Mouse (Mus musculus): Measurements from ENCODE around the gene Ndufb5.
"Not testable (repeated sequence)": the region's sequence is repeated elsewhere in the genome, so short reads cannot be mapped to it uniquely, and the experiment has no call there.

Gene Ndufb5

GRCm38 (mm10) chr3:32736244-32737171 is at the start of gene Ndufb5:
TSS of gene Ndufb5 (plus strand) at chr3:32736990.
- DNase-seq: peak; percentile 100

DNA sequence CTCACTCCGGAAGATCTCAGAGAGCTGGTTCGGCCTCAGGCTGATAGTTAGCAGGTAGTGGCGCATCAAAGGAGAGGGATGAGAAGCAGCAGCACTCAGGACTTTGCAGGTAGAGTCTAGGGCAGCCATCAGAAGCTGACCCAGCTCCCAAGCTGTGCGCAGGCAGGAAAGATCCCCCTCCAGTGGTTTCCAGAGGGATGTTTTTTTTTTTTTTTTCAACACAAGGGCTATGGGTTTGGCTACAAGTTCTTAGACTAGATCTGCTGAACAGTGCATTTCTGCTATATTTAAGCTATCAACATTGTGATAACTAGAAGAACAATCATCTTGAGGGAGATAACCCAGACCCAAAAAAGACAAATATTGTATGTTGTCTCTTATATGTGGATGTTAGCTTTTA is 49.6 kb upstream of the Ndufb5 start:
- DNase-seq: no peak

DNA sequence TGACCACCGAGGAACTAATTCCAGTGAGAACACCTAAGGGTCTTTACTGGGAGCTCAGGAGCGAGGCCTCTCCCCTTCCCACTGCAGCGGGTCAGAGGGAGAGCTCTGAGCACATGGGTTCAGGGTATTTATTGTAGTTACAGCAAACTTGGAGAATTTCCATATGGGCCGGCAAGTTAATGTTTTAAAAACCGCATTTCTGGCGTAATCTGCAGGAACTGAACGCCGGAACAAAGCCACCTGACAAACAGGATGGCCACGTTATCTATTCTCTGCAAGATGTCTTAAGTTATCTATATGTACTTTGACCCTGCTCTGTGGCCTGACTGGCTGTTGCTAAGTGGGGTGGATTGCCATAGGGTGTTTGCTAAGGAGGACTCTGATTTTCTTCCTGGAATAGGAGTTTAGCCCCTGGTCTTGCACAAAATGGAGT is 47.2 kb upstream of the Ndufb5 start:
- DNase-seq: no peak

DNA sequence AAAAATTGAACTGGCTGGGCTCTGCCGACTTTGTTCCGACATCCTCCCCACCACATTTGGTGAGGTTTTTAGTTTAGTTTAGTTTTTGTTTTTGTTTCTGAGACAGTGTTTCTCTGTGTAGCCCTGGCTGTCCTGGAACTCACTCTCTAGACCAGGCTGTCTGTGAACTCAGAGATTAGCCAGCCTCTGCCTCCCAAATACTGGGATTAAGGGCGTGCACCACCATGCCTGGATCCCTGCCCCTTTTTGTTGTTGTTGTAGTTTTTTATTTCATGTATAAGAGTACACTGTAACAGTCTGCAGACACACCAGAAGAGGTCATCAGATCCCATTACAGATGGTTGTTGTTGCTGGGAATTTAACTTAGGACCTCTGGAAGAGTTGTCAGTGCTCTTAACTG is 46.8 kb upstream of the Ndufb5 start:
- DNase-seq: no peak

GRCm38 (mm10) chr3:32690901-32691300 is 45.9 kb upstream of the Ndufb5 start:
- no peak for DNase-seq

- no peak for DNase-seq
These were observed 44.9 kb upstream of the Ndufb5 start for GRCm38 (mm10) chr3:32691841-32692240.

- peak; percentile 17 for DNase-seq
These were observed 42.6 kb upstream of the Ndufb5 start for GRCm38 (mm10) chr3:32694211-32694610.

- no peak for DNase-seq
These were observed 41.8 kb upstream of the Ndufb5 start for GRCm38 (mm10) chr3:32694737-32695582.

- DNase-seq: no peak
These were observed 41.2 kb upstream of the Ndufb5 start for GRCm38 (mm10) chr3:32695583-32695980.

DNA sequence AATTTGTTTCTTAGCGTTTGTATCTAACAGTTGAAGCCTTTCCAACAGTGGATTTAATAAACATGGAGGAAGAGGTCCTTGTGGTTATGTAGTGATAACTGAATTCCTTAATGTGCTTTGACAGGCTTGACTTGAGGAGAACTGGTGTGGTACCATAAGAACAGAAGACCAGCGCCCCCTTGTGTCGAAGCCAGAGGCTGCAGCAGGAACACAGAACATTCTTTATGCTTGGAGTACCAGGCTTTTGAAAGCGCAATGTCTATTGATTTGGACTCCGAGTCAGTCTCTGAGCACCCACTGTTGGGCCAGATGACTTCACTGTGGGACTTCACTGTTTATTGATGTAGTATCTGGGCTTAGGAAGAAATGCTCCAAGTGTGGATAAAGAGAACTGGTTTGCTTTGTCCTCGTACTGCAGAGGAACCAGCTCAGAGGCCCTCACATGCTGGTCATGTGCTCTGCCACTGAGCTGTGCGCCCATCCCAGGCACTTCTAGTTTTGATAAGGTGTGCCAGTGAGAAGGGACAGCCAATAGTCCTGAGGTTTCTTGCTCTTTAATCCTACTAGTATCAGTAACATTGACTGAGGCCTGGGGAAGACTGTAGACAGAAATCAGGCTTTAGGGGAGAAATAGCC is 38.4 kb upstream of the Ndufb5 start:
- peak; percentile 95 for DNase-seq

GRCm38 (mm10) chr3:32704021-32704420 is 32.8 kb upstream of the Ndufb5 start:
- not testable (repeated sequence) for DNase-seq

DNA sequence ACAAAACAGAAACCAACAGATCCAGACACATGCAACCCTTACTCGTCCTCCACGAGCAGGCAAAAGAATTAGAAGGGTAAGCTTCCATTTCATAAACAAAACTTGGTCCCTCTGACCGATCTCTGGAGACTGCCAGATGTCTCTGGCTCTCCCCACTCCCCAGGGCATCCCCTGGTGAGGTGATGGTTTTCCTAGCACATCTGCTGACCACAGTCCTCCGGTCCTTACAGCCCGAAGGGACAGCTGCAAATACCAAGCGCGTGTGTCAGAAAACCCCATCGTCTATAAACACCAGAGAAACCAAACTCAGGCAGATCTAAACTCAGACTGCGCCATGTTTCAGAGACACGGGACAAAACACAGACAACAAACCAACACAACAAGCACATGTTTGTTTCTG is 32.2 kb upstream of the Ndufb5 start:
- not testable (repeated sequence) for DNase-seq

GRCm38 (mm10) chr3:32705647-32706348 is 31.0 kb upstream of the Ndufb5 start, which contains the start of gene Actl6a:
TSS of gene Actl6a (plus strand) at chr3:32706298.
- not testable (repeated sequence) for DNase-seq

- no peak for DNase-seq
These were observed 28.8 kb upstream of the Ndufb5 start for GRCm38 (mm10) chr3:32708052-32708367.

GRCm38 (mm10) chr3:32708368-32709231 is 28.2 kb upstream of the Ndufb5 start:
- peak; percentile 98 for DNase-seq

DNA sequence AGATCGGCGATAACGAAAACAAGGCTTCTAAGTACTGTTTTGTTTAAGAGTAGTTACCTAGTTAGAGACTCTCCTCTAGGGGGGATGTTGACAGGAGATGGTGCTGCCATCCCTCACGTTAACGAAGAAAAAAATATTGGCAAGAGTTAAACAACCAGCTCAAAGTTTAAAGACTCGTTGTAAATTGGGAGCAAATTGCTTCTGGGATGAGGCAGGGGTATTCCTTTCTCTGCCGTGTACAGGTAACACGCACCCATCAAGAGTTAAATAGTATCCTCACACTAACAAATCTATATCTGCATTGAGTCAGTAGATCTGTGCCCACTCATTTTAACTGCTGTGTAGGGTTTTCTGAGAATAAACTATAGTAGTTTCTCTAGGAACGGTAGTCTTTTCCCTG is 27.4 kb upstream of the Ndufb5 start:
- DNase-seq: no peak

- DNase-seq: peak; percentile 66
These were observed 23.1 kb upstream of the Ndufb5 start for GRCm38 (mm10) chr3:32713711-32714110.

DNA sequence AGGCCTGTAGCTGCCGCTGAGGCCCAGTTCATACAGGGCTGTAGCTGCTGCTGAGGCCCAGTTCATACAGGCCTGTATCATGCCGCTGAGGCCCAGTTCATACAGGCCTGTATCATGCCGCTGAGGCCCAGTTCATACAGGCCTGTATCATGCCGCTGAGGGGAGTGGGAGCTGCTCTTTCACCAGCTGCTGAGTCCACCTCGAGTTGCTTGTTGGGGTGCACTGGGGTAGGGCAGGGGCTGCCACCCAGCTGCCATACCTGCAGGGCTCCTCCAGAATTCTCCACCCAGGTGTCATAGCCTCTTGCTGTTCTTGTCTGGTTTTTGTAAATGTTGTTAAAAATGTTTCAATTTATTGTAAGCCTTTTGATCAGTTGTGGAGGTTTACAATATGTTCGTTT is 19.4 kb upstream of the Ndufb5 start:
- not testable (repeated sequence) for DNase-seq

DNA sequence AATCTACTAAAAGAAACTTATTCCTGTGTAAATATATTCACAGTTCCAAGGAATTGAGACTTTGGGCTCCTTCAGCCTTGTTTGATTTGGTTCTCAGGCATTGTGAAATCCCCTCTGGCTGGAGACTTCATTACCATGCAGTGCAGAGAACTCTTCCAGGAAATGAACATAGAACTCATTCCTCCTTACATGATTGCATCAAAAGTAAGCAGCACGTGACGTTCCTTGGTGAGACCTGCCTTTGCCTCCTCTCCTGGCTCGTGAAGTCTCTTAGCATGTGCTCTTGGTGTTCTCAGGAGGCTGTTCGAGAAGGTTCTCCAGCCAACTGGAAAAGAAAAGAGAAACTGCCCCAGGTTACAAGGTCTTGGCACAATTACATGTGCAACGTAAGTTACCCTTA is 18.5 kb upstream of the Ndufb5 start:
- DNase-seq: no peak

GRCm38 (mm10) chr3:32724191-32724590 is 12.6 kb upstream of the Ndufb5 start:
- DNase-seq: no peak

DNA sequence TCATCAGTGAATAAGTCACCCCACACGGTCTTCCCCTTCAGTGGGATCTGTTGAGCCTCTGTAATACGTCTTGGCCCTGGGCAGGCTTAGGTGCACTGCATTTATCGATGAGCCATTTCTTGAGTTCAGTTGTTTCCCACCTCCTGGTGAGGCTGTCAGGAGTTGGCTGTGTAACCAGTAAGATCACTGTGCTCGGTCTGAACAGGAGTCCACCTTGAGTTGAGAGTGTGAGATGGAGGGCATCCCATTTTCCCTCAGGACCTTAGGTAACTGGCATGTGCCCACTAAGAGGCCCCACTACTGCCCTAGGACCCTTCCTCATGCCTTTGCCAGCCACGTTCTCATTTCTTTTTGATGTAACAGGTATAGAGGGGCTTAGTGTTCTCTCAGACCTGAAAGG is 10.8 kb upstream of the Ndufb5 start:
- DNase-seq: no peak

DNA sequence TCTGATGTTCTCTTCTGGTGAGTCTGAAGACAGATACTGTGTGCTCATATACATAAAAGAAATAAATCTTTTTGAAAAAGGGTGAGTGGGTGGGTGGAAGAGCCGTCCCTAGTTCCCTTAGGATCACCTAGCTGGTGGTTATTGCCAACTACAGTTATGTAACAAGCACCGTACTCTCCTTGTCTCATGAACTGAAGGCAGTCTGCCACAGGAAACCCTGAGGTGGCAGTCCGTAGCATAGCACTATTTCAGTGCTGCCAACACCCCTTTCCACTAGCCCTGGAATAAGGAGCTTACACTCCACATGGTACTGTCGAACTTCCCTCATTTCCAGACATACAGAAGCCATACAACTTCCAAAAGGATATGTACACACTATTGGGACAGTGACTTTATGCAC is 8.9 kb upstream of the Ndufb5 start:
- no peak for DNase-seq
